Comparison of ENCODE assay signal across 7 mouse cellular contexts in the genomic region with DNA sequence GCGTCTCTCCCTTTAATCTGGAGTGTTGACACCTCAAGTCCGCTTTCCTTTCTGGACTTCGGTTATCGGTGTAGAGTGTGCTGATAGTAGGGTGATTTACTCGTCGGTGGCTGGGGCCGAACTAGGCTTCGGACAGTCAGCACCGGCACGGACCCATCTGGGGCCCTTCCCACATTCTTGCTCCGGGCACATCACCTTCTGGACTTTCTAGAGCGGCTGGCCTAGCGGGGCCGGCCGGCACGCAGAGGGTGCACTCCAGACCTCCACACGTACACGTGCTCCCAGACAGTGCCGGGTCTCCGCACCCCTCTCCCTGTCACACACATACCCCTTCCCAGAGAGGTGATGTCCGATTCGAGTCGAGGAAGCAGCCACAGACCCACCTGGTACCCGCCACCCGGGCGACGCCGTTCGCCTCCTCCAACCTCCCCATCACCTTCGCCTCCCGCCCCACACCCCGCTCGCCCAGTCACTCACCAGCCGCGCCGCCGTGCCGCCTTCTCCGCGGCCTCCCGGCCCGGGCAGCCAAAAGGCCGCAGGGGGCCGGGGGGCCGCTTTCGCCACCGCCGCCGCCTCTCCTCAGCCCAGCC. TPM values are rescaled to one million over a fixed set of nuclear protein-coding genes. Genes with fewer than 3 reads are reported as not detected.
DNase-seq lines count a peak whose midpoint lies in the region; ATAC-seq lines count a peak whose summit lies in the region.

No protein-coding gene starts in this region.

- H3K9me3 ChIP-seq in limb, embryonic 12.5 days: peaks cover 3% of the 10 kb centered on the region; the same call in 1 of the 2 replicates
- no peaks in the 10 kb centered on the region for H3K9me3 ChIP-seq in midbrain, embryonic 14.5 days (ENCODE audit: control insufficient read depth, low read length)

- peak; percentile 6 for ATAC-seq in inflammation-experienced regulatory T-cells, adult 6 months
- ATAC-seq in limb, embryonic 12.5 days (ENCODE audit: insufficient number of reproducible peaks, insufficient read depth, low FRiP score, low TSS enrichment, low read depth): peak; percentile 39; the same call in 1 of the 2 replicates
- peak; percentile 77 for ATAC-seq in midbrain, embryonic 14.5 days (ENCODE audit: low FRiP score, low TSS enrichment)

- H3K4me1 ChIP-seq in limb, embryonic 12.5 days (replicated peaks): peaks cover 20% of the 10 kb centered on the region
- peaks cover 11% of the 10 kb centered on the region for H3K4me1 ChIP-seq in midbrain, embryonic 14.5 days (ENCODE audit: control insufficient read depth, insufficient read depth, low read length)

- peak overlapping the region; percentile 97 for H3K4me3 ChIP-seq in limb, embryonic 12.5 days (replicated peaks)
- H3K4me3 ChIP-seq in midbrain, embryonic 14.5 days (replicated peaks; ENCODE audit: low read depth, low read length): peak overlapping the region; percentile 85

- peak; percentile 56 for DNase-seq in ZHBTc4 (ENCODE audit: low read depth, low spot score)
- peak; percentile 56 for DNase-seq in cerebellum, postnatal 14 days
- peak; percentile 57 for DNase-seq in gastrocnemius, postnatal 10 days
- peak; percentile 48 for DNase-seq in midbrain, embryonic 14.5 days
- DNase-seq in spleen, postnatal 10 days (ENCODE audit: low spot score in 2 of 2): peak; percentile 68 to 69

- H3K9ac ChIP-seq in limb, embryonic 12.5 days (replicated peaks): peak overlapping the region; percentile 95
- H3K9ac ChIP-seq in midbrain, embryonic 14.5 days (replicated peaks; ENCODE audit: low read length): peak overlapping the region; percentile 92

- H3K27ac ChIP-seq in limb, embryonic 12.5 days: peak overlapping the region; percentile 23; the same call in 1 of the 2 replicates
- peak overlapping the region; percentile 84 for H3K27ac ChIP-seq in midbrain, embryonic 14.5 days (replicated peaks; ENCODE audit: low read depth, low read length)

- WGBS in limb, embryonic 12.5 days: under 1% methylated on average over 49 of the region's 49 CpGs
- WGBS in midbrain, embryonic 14.5 days: under 1% methylated on average over 47 of the region's 49 CpGs

- peak overlapping the region; percentile 92 for H3K4me2 ChIP-seq in limb, embryonic 12.5 days
- peak overlapping the region; percentile 93 for H3K4me2 ChIP-seq in midbrain, embryonic 14.5 days (ENCODE audit: low read length)

- no peaks in the 10 kb centered on the region for H3K27me3 ChIP-seq in limb, embryonic 12.5 days
- no peaks in the 10 kb centered on the region for H3K27me3 ChIP-seq in midbrain, embryonic 14.5 days (ENCODE audit: control insufficient read depth, insufficient read depth, low read length)

- H3K36me3 ChIP-seq in limb, embryonic 12.5 days: peaks cover 15% of the 10 kb centered on the region
- 0 out of 2 replicates have a peak, but pooled peaks cover under 1% of the 10 kb centered on the region for H3K36me3 ChIP-seq in midbrain, embryonic 14.5 days (ENCODE audit: control insufficient read depth, insufficient read depth, low read length)

RNA-seq across cellular contexts. Expression of gene Atp13a3, which starts 17.8 kb away (rescaled TPM):
- total RNA-seq in gastrocnemius, postnatal 10 days (2021): 100 to 1,000 TPM; 109 to 112 TPM
- polyA plus RNA-seq in inflammation-experienced regulatory T-cells, adult 6 months (2017; shearing (Covaris generic)): 10 to 100 TPM in 2 of 3 experiments, 1 to 10 TPM in 1; 9.3 to 13.1 (median 12.9) TPM
- 13.2 and 14.4 TPM in 2 replicates for polyA plus RNA-seq in limb, embryonic 12.5 days (2016; fragmentation: Nextera tagmentation; extraction: Ambion mirVana)
- polyA plus RNA-seq in midbrain, embryonic 14.5 days (2014; fragmentation: Nextera tagmentation; extraction: Ambion mirVana): 8.9 and 10.9 TPM in 2 replicates

Comparison
In these comparisons a context has a peak if more than half of its experiments do, and no peak if none do; other contexts are left out.
1. Peak in every context shown above with its lines: DNase-seq, ATAC-seq, H3K4me3 ChIP-seq and H3K27ac ChIP-seq.
2. ATAC-seq: peak in every context shown above with its lines; median percentile 77 in midbrain, embryonic 14.5 days; 39 in limb, embryonic 12.5 days; 6 in inflammation-experienced regulatory T-cells, adult 6 months.